In genomic region chr16:30362528-30362927, GRCm38 (mm10) we compare ENCODE assay signal across 20 mouse cellular contexts. TPM values are rescaled to one million over a fixed set of nuclear protein-coding genes. Genes with fewer than 3 reads are reported as not detected.
A peak's percentile ranks its signal among the peaks of the same experiment; 100 is the strongest.
DNase-seq lines count a peak whose midpoint lies in the region; ATAC-seq and TF ChIP-seq lines count a peak whose summit lies in the region.
"Had no signal": no experiment of that assay in that cellular context is flagged by ENCODE, and none has a peak within 500 bp of the region (broad histone marks: within the 10 kb centered on the region; RNA-seq: fewer than 3 reads in every experiment).

No protein-coding gene starts in this region.

- no peak overlapping the region for H3K27ac ChIP-seq in lung, embryonic 14.5 days (ENCODE audit: low read depth)
- H3K27ac ChIP-seq: embryonic facial prominence, embryonic 12.5 days; heart, adult 2 months; hindbrain, embryonic 10.5 days; hindbrain, embryonic 14.5 days had no signal

- DNase-seq in lung, embryonic 14.5 days: peak; percentile 21
- DNase-seq in lung, postnatal 10 days: no peak
- DNase-seq in 3T3-L1 (ENCODE audit: low read depth, low spot score) (peak; percentile 56), 416B (ENCODE audit: low read depth) (peak; percentile 40)
- peak; percentile 9 for DNase-seq in brain, embryonic 14.5 days (ENCODE audit: low read depth)
- DNase-seq in retina, embryonic 14.5 days (ENCODE audit: low spot score): no peak
- no peak for DNase-seq in heart, adult 9 months (ENCODE audit: low spot score in 2 of 2)
- DNase-seq: adrenal gland, adult 2 months; adrenal gland, postnatal 25 days; cerebellum, adult 11 months; cerebellum, adult 9-10 months; cerebellum, postnatal 25 days; gastrocnemius, postnatal 14 days; heart, adult 2 months had no signal

- TF ChIP-seq POLR2A in brain, embryonic 14.5 days (IDR thresholded peaks at IDR 0.05; ENCODE audit: borderline replicate concordance, extremely low read depth, insufficient read depth, insufficient read length, poor library complexity, severe bottlenecking): no peak

- no peaks in the 10 kb centered on the region for H3K9me3 ChIP-seq in lung, embryonic 14.5 days (ENCODE audit: low read depth, low read length)
- H3K9me3 ChIP-seq: embryonic facial prominence, embryonic 12.5 days; heart, embryonic 12.5 days; hindbrain, embryonic 10.5 days had no signal

- H3K4me2 ChIP-seq in lung, embryonic 14.5 days: no peak overlapping the region
- H3K4me2 ChIP-seq: embryonic facial prominence, embryonic 12.5 days; heart, embryonic 12.5 days; hindbrain, embryonic 14.5 days had no signal

- no peaks in the 10 kb centered on the region for H3K27me3 ChIP-seq in lung, embryonic 14.5 days (ENCODE audit: insufficient read depth, low read length)
- H3K27me3 ChIP-seq: embryonic facial prominence, embryonic 12.5 days; heart, embryonic 12.5 days had no signal

- 67% methylated on average over 3 of the region's 3 CpGs for WGBS in lung, embryonic 14.5 days

- no peak for TF ChIP-seq CTCF in lung, embryonic 14.5 days (IDR thresholded peaks at IDR 0.05; ENCODE audit: low read depth)
- TF ChIP-seq CTCF in brain, embryonic 14.5 days (IDR thresholded peaks at IDR 0.05; ENCODE audit: borderline replicate concordance, extremely low read depth, insufficient read depth, insufficient read length): no peak

- H3K4me1 ChIP-seq in lung, embryonic 14.5 days (ENCODE audit: insufficient read depth): no peaks in the 10 kb centered on the region
- H3K4me1 ChIP-seq: embryonic facial prominence, embryonic 12.5 days; heart, embryonic 12.5 days; hindbrain, embryonic 10.5 days had no signal

- H3K9ac ChIP-seq in lung, embryonic 14.5 days: no peak overlapping the region
- H3K9ac ChIP-seq: embryonic facial prominence, embryonic 12.5 days; heart, embryonic 12.5 days; hindbrain, embryonic 14.5 days had no signal

- ATAC-seq in lung, embryonic 14.5 days (ENCODE audit: insufficient read depth): no peak
- ATAC-seq: forebrain, embryonic 16.5 days; intestine, embryonic 16.5 days had no signal

- H3K4me3 ChIP-seq in lung, embryonic 14.5 days (ENCODE audit: low read depth, low read length): no peak overlapping the region
- H3K4me3 ChIP-seq: embryonic facial prominence, embryonic 12.5 days; heart, adult 2 months; heart, embryonic 12.5 days; hindbrain, embryonic 10.5 days had no signal

- H3K36me3 ChIP-seq in lung, embryonic 14.5 days (ENCODE audit: insufficient read depth): 0 out of 2 replicates have a peak, but pooled peaks cover 4% of the 10 kb centered on the region
- H3K36me3 ChIP-seq: embryonic facial prominence, embryonic 12.5 days had no signal

RNA-seq across cellular contexts. Expression of gene Atp13a3, which starts 43.2 kb away (rescaled TPM):
- polyA plus RNA-seq in lung, embryonic 14.5 days (2014; fragmentation: Nextera tagmentation; extraction: Ambion mirVana): 17.4 and 19.9 TPM in 2 replicates
- 28.6 and 33.0 TPM in 2 replicates for polyA plus RNA-seq in brain, embryonic 14.5 days (2012; rRNA removed)

RNA-seq across cellular contexts. Expression of gene Gp5, which starts 51.9 kb away (rescaled TPM):
- polyA plus RNA-seq in lung, embryonic 14.5 days (2014; fragmentation: Nextera tagmentation; extraction: Ambion mirVana): 2.4 and 3.1 TPM in 2 replicates
- polyA plus RNA-seq in brain, embryonic 14.5 days (2012; rRNA removed): 0.57 and 0.96 TPM in 2 replicates

Comparison
In these comparisons a context has a peak if more than half of its experiments do, and no peak if none do; other contexts are left out.
1. DNase-seq: peak in lung, embryonic 14.5 days (single experiment), 3T3-L1 (single experiment), 416B (single experiment) and brain, embryonic 14.5 days (single experiment); none in lung, postnatal 10 days (single experiment), retina, embryonic 14.5 days (single experiment) and heart, adult 9 months (0 of 2).